Mouse (Mus musculus) layer of hippocampus, adult 18-20 months (tissue): ENCODE measurements at regions not wholly inside any gene's neighbourhood (a gene's known extent, or its start where the extent isn't known, plus 50 kb on each side); places are given as distances from the start of the nearest gene placed in this dataset.

Experiments
- DNase-seq, 2 experiments: peaks; one replicate each; pipeline ENCODE4 v3.0.0; 2022; ENCODE audit warnings: low spot score in 2 of 2

DNA sequence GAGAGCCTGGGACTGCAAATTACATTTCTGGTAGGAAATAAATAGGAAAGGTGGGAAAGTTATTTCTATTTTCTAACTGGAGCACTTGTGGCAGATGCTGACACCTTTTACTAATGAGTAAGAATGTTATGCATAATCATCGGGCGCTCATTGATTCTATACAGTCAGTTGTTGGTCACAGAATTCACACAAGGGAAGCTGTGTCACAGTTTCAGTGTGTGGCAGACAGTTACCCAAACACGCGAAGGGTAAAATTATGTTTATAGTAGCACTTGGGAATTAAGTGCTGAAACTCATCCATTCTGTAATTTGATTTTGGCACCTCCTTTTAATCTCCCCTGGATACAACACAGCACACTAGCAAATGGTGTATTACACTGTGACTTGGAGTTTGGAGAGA lies 1376.8 kb downstream of the Sis start:
- DNase-seq: no peak

DNA sequence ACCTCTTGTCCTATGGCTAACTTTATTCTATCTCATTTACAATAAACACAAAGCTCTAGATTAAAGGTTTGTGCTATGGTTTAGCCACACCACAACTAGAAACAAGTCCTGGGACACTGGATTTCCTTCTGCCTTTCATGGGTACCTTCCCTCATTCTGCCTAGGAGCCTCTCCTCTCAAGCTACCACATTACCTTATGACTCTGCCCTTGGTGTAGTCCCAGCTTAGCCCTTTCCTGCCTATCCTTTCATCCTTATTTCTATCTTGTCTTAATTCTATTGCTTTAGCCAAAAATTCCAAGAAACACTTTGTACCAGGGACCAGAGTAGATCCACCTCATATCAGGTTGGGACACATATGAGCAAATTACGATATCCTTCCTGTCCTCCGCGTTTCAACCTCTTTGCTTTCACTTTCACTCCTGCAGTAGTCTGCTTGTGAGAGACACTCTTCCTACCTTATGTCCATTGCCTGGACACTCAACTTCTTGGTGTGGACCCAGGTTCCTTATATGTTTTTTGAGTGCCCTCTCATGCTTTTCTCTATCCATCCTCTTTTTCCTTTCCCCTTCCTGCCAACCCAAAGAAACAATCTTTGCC lies 1403.7 kb downstream of the Sis start:
- DNase-seq: no peak

GRCm38 (mm10) chr3:71562901-71563300 lies 1404.8 kb downstream of the Sis start:
- DNase-seq: peak in 1 of 2 experiments; percentile 16

DNA sequence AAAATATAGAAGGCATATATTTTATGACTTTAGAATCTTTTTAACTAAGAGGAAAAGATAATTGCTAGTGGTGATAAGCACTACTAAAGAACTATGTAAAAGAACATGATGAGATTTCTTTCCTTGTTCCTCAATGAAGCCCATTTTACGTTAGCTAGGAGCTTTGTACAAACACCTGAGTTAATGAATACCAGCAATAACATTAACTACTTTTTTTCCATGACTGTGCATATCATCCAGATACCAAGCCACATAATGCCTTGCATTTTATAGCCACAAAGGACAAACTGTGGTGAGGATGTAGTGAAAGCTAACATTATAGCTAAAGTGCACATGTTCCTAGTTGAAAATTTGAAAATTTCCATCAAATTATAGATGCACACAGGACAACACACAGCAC lies 1421.8 kb downstream of the Sis start:
- no peak for DNase-seq

GRCm38 (mm10) chr3:71512860-71513259 lies 1454.8 kb downstream of the Sis start:
- peak in 1 of 2 experiments; percentile 32 for DNase-seq
